Mouse (Mus musculus) 416B (cell line): ENCODE measurements around the gene Cntn4.

ENCODE experiments used
- DNase-seq: peaks from one replicate; pipeline ENCODE4 v3.0.0; 2011; ENCODE audit warnings: low read depth

Gene Cntn4

GRCm38 (mm10) chr6:106646945-106647344 is 969.5 kb downstream of the Cntn4 start:
- DNase-seq, result no peak

- DNase-seq, result peak; percentile 69
Measured at GRCm38 (mm10) chr6:106663780-106664651, 986.6 kb downstream of the Cntn4 start.

- no peak for DNase-seq
Measured at GRCm38 (mm10) chr6:106675581-106675980, 998.1 kb downstream of the Cntn4 start.

- DNase-seq, result no peak
Measured at GRCm38 (mm10) chr6:106701931-106702330, 1024.5 kb downstream of the Cntn4 start.

- no peak for DNase-seq
Measured at GRCm38 (mm10) chr6:106705506-106706035, 1028.1 kb downstream of the Cntn4 start.

- peak; percentile 45 for DNase-seq
Measured at GRCm38 (mm10) chr6:106725642-106726041, 1048.2 kb downstream of the Cntn4 start.

GRCm38 (mm10) chr6:106726078-106726477 is 1048.6 kb downstream of the Cntn4 start:
- peak; percentile 64 for DNase-seq

- DNase-seq, result peak; percentile 29
Measured at GRCm38 (mm10) chr6:106727703-106728102, 1050.2 kb downstream of the Cntn4 start.

GRCm38 (mm10) chr6:106729682-106730314 is 1052.3 kb downstream of the Cntn4 start:
- DNase-seq, result no peak

GRCm38 (mm10) chr6:106732563-106732962 is 1055.1 kb downstream of the Cntn4 start:
- DNase-seq, result peak; percentile 57

- no peak for DNase-seq
Measured at GRCm38 (mm10) chr6:106738229-106738628, 1060.8 kb downstream of the Cntn4 start.

- DNase-seq, result no peak
Measured at GRCm38 (mm10) chr6:106740244-106740825, 1062.9 kb downstream of the Cntn4 start.

- DNase-seq, result no peak
Measured at GRCm38 (mm10) chr6:106743556-106744233, 1066.2 kb downstream of the Cntn4 start.

- DNase-seq, result no peak
Measured at GRCm38 (mm10) chr6:106745673-106746394, 1068.4 kb downstream of the Cntn4 start.

- no peak for DNase-seq
Measured at GRCm38 (mm10) chr6:106747251-106747650, 1069.8 kb downstream of the Cntn4 start.

- DNase-seq, result no peak
Measured at GRCm38 (mm10) chr6:106747804-106748203, 1070.3 kb downstream of the Cntn4 start.
